Mouse (Mus musculus) bone marrow macrophage, adult 2 months (primary cell): ENCODE results near the gene Odf2l.

Experiments used
- CTCF ChIP-seq: IDR thresholded peaks from 2 replicates; pipeline ENCODE4 v1.5.1; 2012; ENCODE audit warnings: low read depth, mild to moderate bottlenecking, low read length, moderate library complexity
- POLR2A ChIP-seq: IDR thresholded peaks from 2 replicates; pipeline ENCODE4 v1.6.1; 2012; ENCODE audit warnings: mild to moderate bottlenecking, low read depth, low read length, borderline replicate concordance

- no peak for TF ChIP-seq CTCF
- TF ChIP-seq POLR2A = no peak
These were observed 30.4 kb upstream of the Odf2l start for GRCm38 (mm10) chr3:145087857-145088598.
